Mouse (Mus musculus): Measurements from ENCODE around the gene Nprl3.

Gene Nprl3

DNA sequence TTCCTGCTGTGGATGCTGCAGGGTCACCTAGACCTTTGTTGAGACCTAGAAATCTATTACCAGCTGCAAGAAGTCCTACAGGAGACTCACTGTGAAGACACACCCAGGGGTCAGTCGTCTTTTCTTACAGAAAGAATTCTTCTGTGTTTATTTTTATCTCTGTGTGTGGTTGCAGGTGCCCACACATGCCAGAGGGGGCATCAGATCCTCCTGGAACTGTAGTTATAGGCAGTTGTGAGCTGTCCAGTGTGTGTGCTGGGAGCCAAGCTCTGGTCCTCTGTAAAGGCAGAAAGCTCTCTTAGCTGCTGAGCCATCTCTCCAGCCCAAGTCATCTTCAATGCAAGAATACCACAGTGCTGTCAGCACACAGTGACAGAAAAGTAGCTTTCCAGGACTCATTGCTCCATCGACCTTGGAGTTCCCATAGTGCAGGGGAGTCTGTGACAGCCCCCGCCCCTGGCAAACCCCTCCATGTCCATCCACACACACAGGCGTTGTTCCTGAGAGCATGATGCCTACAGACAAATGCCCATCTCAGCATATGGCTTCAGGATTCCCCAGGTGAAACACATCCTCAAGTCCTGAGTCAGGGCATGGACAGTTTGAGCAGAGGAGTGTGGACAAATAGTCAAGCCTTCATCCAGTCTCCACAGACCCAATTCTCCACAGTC is 44.1 kb downstream of the Nprl3 start:
- DNase-seq: no peak

DNA sequence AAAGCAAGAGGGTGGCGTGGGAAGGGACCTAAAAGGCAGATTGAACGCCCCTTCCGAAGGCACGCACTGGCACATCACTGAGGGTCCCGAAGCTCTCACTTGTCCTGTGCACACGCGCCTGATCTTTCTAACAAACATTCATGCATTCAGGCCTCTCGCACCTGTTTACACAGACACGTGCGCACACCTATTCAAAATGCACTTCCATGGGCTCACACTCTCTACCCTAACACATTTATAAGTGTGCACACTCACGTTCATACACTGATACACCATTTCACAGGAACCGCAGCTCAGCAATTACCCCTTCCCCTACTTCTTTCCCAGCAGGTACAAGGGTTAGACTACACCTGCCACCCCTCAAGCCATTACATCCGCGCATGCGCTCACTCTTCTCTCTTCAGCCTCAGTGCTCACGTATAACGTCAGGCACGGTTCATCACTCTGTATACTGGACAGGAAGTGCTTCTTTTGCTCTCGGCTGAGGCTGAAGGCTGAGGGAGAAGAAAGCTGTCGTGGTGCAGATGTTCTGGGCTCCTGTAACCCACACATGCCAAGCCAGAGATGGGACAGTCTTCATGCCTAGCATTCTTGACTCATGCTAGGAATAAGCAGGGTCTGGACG is 44.8 kb downstream of the Nprl3 start:
- DNase-seq: peak; percentile 31

GRCm38 (mm10) chr11:32221951-32222409 is 45.5 kb downstream of the Nprl3 start, which contains the start of gene Rhbdf1:
Rhbdf1 (minus strand) TSS chr11:32222300.
- peak; percentile 21 for DNase-seq

- peak; percentile 32 for DNase-seq
These were observed 46.1 kb downstream of the Nprl3 start for GRCm38 (mm10) chr11:32221225-32221950.

DNA sequence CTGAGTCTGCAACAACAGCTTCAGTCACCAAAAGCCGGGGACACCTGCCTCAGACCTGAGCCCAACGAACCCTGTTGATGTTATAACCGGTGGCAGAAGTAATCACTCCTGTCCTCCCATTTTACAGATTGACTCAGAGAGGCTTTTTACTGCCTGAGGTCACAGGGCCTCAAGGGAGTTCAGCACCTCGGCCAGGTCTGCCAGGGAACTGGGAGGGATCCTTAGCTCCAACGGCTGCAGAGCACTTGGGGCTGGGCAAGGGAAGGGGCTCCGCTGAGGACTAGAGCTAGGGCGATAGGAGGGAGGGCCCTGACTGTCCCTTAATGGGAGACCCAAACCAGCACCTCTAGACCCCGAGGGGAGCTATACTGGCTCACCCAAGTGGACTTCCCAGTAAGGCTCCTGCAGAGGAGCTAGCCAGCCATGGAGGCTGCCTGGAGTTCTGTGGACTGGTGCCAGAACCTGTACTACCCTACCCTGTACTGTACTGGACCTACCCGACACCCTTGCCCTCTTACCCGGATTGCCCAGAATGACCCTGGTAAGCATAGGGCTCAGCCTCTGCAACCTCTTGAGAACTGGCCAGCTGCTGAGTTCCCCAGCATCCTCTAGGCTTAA is 46.8 kb downstream of the Nprl3 start:
- DNase-seq: no peak

DNA sequence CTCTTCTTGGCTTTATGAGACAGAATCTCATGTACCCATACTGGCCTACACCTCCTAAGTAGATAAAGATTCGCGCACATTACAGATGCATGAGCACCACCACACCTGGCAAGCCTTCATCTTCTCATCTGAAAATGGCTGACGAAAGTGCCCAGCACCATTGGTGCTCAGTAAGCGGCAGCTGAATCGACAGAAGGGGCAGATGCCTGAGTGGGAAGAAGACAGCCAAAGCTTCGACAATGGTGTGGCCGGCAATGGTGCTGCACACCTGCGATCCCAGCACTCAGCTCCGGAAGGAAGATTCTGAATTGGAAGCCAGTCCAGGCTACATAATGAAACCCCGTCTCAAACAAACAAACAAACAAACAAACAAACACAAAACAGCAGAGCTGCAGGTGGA is 48.2 kb downstream of the Nprl3 start:
- DNase-seq: no peak

- no peak for DNase-seq
These were observed 48.9 kb downstream of the Nprl3 start for GRCm38 (mm10) chr11:32218501-32219050.

DNA sequence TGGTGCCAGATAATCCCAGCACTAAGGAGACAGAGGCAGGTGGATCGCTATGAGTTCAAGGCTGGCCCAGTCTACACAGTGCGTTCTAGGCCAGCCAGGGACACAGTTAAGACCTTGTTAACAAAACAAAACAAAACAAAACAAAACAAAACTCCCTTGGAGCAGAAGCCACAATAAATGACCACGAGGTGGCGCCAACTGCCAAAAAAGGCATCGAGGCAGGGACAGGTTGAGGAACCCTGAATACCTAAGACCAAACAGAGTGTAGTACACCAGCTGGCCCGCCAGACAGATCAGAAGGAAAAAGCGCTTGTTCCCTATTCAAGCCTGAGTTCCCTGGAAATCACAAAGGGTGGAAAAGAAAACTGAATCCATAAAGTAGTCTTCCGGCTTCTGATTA is 50.7 kb downstream of the Nprl3 start:
- peak; percentile 77 for DNase-seq

DNA sequence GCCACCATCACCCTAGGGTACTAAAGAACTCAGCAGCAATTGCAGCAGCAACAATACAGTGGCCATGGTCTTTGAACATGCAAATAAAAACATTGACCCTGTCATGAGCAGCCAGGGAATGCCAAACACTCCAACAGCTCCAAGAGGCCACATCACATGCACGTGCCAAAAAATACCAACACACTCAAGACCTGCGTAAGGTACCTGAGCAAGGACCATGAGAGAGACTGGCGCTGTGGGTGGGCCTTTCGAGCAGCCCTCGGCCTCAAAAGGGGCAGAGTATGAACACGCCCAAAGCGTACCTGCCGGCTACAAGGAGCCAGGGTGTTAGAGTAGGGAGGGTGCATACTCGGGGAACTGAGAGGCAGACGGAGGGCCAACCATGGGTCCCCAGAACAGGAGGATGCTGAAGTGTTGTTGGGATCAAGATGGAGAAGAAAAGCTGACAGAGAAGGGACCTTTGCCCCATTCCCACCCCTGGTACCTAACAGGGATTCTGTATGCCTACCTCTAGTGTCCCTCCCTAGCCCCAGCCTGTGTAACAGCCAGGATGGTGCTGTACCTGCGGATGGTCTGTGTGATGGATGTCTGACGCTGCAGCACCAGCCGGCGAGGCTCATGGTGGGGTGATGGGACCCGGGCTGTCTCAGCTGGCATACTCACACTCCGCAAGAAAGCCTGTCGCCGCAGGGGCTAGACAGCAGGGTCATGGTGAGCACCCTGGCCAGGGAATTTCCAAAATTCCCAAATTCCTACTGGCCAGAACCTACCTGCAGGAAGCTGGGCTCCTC is 51.9 kb downstream of the Nprl3 start:
- no peak for DNase-seq

- DNase-seq: no peak
These were observed 56.9 kb downstream of the Nprl3 start for GRCm38 (mm10) chr11:32210623-32211022.

GRCm38 (mm10) chr11:32205058-32205873 is 62.2 kb downstream of the Nprl3 start, which contains the start of gene Snrnp25:
Snrnp25 (plus strand) TSS chr11:32205415.
- DNase-seq: peak; percentile 97

GRCm38 (mm10) chr11:32201922-32202685 is 65.4 kb downstream of the Nprl3 start:
- peak; percentile 33 for DNase-seq

- peak; percentile 50 for DNase-seq
These were observed 66.5 kb downstream of the Nprl3 start for GRCm38 (mm10) chr11:32200992-32201391.

DNA sequence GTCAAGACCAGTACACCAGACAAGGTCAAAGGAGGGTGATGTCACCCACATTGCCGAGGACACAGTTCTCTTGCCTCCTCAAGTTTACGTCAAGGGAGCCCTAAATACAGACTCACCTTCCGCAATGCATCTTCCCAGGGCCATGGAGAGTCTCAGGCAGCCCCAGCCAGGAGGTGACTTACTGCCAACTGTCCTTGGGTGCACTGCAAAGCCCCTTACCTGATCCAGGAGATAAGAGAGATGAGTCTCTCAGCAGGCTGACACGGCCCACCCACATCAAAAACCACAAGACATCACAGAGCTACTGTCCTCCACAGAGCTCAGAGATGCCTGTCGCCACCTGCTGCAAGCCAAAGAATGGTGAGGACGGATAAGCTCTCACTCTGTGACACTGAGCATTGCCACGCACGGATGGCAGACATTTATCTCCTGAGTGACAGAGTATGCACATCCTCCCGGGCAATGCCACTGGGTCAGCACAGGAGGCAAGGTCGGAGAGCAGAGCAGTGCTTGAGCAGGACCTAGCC is 67.4 kb downstream of the Nprl3 start, which contains the start of gene Il9r:
TSS of gene Il9r (minus strand) at position 205 of the 527 bp plus-strand sequence.
- peak; percentile 82 for DNase-seq

GRCm38 (mm10) chr11:32199230-32199629 is 68.3 kb downstream of the Nprl3 start:
- peak; percentile 73 for DNase-seq

GRCm38 (mm10) chr11:32198256-32198955 is 69.1 kb downstream of the Nprl3 start:
- DNase-seq: peak; percentile 32

DNA sequence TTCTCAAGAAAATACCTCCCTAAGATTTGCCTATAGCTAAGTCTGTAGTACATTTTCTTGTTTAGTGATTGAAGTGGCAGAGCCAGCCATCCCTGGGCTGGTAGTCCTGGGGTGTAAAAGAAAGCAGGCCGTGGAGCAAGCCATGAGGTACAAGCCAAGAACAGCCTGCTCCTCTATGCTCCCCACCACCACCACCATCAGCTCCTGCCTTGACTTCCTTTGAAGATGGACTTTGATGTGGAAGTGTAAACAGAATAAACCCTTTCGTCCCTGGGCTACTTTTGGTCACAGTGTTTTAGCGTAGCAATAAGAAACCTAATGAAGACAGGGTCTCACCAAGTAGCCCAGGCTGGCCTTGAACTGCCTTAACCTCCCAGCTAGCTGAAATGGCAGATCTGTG is 69.7 kb downstream of the Nprl3 start:
- no peak for DNase-seq

- no peak for DNase-seq
These were observed 70.8 kb downstream of the Nprl3 start for GRCm38 (mm10) chr11:32196727-32197126.

DNA sequence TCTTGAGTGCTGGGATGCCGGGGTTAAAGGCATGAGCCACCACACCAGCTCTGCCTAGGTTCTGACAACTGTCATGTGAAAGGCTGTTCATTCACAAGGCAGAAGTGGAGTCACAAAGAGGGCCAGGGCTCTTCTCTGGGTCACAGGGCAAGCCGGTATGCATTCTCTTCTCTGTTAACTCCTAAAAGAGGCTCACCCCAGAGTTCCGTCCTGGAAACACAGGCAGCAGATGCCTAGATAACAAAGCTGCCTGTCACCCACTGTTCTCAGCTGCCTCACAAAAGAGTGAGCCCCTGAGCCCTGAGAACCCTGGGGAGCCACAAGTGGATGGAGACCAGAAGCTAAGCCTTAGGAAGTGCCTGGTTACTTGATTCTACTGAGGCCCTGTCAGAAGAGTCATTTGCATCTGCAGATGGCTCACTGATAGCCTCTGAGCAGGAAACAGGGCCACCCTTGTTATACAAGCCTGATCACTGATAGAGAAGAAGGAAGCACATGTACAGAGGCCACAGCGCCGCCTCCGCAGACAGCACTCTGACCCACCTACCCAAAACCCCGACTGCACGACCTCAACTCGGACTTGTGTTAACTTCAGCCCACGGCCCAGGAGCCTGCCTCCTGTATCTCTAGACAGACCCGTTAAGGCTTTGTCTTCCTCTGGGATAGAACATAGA is 71.5 kb downstream of the Nprl3 start:
- peak; percentile 45 for DNase-seq
